Mouse (Mus musculus): ENCODE data around the gene Slc11a1.
A peak's percentile ranks its signal among the peaks of the same experiment; 100 is the strongest.

Slc11a1 gene

GRCm38 (mm10) chr1:74412711-74413110 is 37.7 kb downstream of the Slc11a1 start:
- DNase-seq, result no peak

- peak in 1 of 2 experiments; percentile 62 for DNase-seq
Measured at GRCm38 (mm10) chr1:74415143-74415542, 40.1 kb downstream of the Slc11a1 start.

- no peak for DNase-seq
Measured at GRCm38 (mm10) chr1:74418747-74419439, 43.9 kb downstream of the Slc11a1 start.

GRCm38 (mm10) chr1:74419440-74419794 is 44.4 kb downstream of the Slc11a1 start:
- no peak for DNase-seq

- DNase-seq, result no peak
Measured at GRCm38 (mm10) chr1:74423147-74423546, 48.2 kb downstream of the Slc11a1 start.

GRCm38 (mm10) chr1:74425845-74426244 is 50.9 kb downstream of the Slc11a1 start:
- no peak for DNase-seq

- no peak for DNase-seq
Measured at GRCm38 (mm10) chr1:74433220-74433619, 58.2 kb downstream of the Slc11a1 start.

GRCm38 (mm10) chr1:74434596-74434995 is 59.6 kb downstream of the Slc11a1 start:
- no peak for DNase-seq

- DNase-seq, result no peak
Measured at GRCm38 (mm10) chr1:74435563-74435962, 60.6 kb downstream of the Slc11a1 start.

Data from cerebellum, adult 18-20 months (tissue).